ENCODE assay signal across 34 mouse cellular contexts in the genomic region with DNA sequence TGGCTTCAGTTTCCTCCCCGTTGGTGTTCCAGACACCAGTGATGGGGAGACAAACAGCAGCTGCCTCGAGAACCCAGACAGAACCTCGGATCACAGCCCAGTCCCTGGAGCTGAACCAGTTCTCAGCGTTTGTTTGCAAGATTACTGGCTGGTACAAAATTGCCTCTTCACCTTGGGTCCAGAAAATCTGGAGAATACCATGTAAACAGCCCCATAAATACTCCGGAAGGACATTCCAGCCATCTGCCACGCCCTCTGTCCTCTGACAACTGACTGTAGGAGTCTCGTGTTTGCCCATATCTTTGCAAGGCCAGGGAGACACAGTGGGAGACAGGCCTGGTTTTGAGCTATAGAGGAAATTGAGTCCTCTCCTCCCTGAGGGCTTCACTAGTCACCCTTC. TPM values are rescaled to one million over a fixed set of nuclear protein-coding genes. Genes with fewer than 3 reads are reported as not detected.
A peak's percentile ranks its signal among the peaks of the same experiment; 100 is the strongest.
DNase-seq lines count a peak whose midpoint lies in the region; ATAC-seq and TF ChIP-seq lines count a peak whose summit lies in the region.
"Had no signal": no experiment of that assay in that cellular context is flagged by ENCODE, and none has a peak within 500 bp of the region (broad histone marks: within the 10 kb centered on the region; RNA-seq: fewer than 3 reads in every experiment).

No protein-coding gene starts in this region.

- DNase-seq in cerebellum, adult 18-20 months: peak; percentile 50
- no peak for DNase-seq in cerebellum, postnatal 14 days
- DNase-seq in heart, adult 2 months: peak; percentile 43 to 44
- DNase-seq in heart, postnatal 4 days: no peak
- peak; percentile 7 to 26 for DNase-seq in urinary bladder, postnatal 36 days (ENCODE audit: low spot score in 2 of 2)
- no peak for DNase-seq in urinary bladder, postnatal 4 days (ENCODE audit: low spot score in 2 of 2)
- DNase-seq in gastrocnemius, postnatal 36 days: no peak
- DNase-seq: adrenal gland, adult 2 months; gastrocnemius, postnatal 14 days; kidney, adult 11 months; layer of hippocampus, adult 9-11 months; lung, embryonic 14.5 days; thymus, adult 2 months; thymus, postnatal 4 days had no signal

- no peak for ATAC-seq in monocyte, adult 5-6 weeks (replicated peaks; ENCODE audit: insufficient number of reproducible peaks, low FRiP score, low TSS enrichment, poor library complexity, severe bottlenecking)
- ATAC-seq: forebrain, embryonic 15.5 days; liver, embryonic 12.5 days had no signal

- no peaks in the 10 kb centered on the region for H3K79me2 ChIP-seq in heart, adult 2 months (replicated peaks; ENCODE audit: control insufficient read depth, insufficient read depth, low read length)

- no peak overlapping the region for H3K9ac ChIP-seq in heart, adult 2 months (ENCODE audit: low read depth, low read length)
- H3K9ac ChIP-seq: forebrain, embryonic 15.5 days; hindbrain, embryonic 12.5 days; kidney, embryonic 15.5 days; limb, embryonic 13.5 days; liver, embryonic 12.5 days; lung, embryonic 14.5 days; neural tube, embryonic 15.5 days had no signal

- no peak overlapping the region for H3K4me3 ChIP-seq in heart, adult 2 months
- H3K4me3 ChIP-seq: embryonic facial prominence, embryonic 10.5 days; forebrain, embryonic 15.5 days; heart, embryonic 10.5 days; hindbrain, embryonic 12.5 days; kidney, embryonic 15.5 days; limb, embryonic 13.5 days; liver, embryonic 12.5 days; neural tube, embryonic 15.5 days had no signal

- no peak overlapping the region for H3K27ac ChIP-seq in heart, adult 2 months
- H3K27ac ChIP-seq: embryonic facial prominence, embryonic 10.5 days; forebrain, embryonic 15.5 days; heart, embryonic 10.5 days; hindbrain, embryonic 12.5 days; kidney, embryonic 15.5 days; limb, embryonic 13.5 days; liver, embryonic 12.5 days; neural tube, embryonic 15.5 days; stomach, postnatal 0 days had no signal

- intact Hi-C loops in heart, adult 2 months (cut with DNase I): loop anchor here (5.0 kb wide), 2 partner anchors 43 to 47 kb away; a partner anchor contains a TSS
- intact Hi-C loops in gastrocnemius, postnatal 36 days (cut with DNase I): no loop called here

- H3K27me3 ChIP-seq in heart, adult 2 months (ENCODE audit: control insufficient read depth, insufficient read depth, low read length): no peaks in the 10 kb centered on the region
- H3K27me3 ChIP-seq: forebrain, embryonic 15.5 days; hindbrain, embryonic 12.5 days; kidney, embryonic 15.5 days; limb, embryonic 13.5 days; liver, embryonic 12.5 days; neural tube, embryonic 15.5 days had no signal

- 69% methylated on average over 7 of the region's 7 CpGs for WGBS in heart, adult 2 months

- no peak for TF ChIP-seq POLR2A in heart, adult 2 months (IDR thresholded peaks at IDR 0.05; ENCODE audit: insufficient read depth, low read depth, low read length)

- no peaks in the 10 kb centered on the region for H3K36me3 ChIP-seq in heart, adult 2 months (ENCODE audit: control insufficient read depth, insufficient read depth, low read length)
- H3K36me3 ChIP-seq: embryonic facial prominence, embryonic 10.5 days; forebrain, embryonic 15.5 days; heart, embryonic 10.5 days; hindbrain, embryonic 12.5 days; kidney, embryonic 15.5 days; limb, embryonic 13.5 days; liver, embryonic 12.5 days; neural tube, embryonic 15.5 days had no signal

- TF ChIP-seq EP300 in heart, adult 2 months (IDR thresholded peaks at IDR 0.05; ENCODE audit: insufficient read depth, low read depth, low read length): no peak

- no peak for TF ChIP-seq CTCF in heart, adult 2 months (IDR thresholded peaks at IDR 0.05)

- H3K4me1 ChIP-seq in heart, adult 2 months (ENCODE audit: control insufficient read depth, insufficient read depth, low read length): peaks cover 12% of the 10 kb centered on the region
- H3K4me1 ChIP-seq: forebrain, embryonic 15.5 days; heart, embryonic 10.5 days; hindbrain, embryonic 12.5 days; kidney, embryonic 15.5 days; limb, embryonic 13.5 days; liver, embryonic 12.5 days; neural tube, embryonic 15.5 days had no signal

RNA-seq across cellular contexts. Expression of a gene that starts 24.6 kb away (rescaled TPM):
- total RNA-seq in heart, adult 2 months (2021): 10 to 100 TPM; 22.0 to 28.5 TPM
- 42.0 and 43.6 TPM in 2 replicates for polyA plus RNA-seq in heart, adult 2 months (2012; rRNA removed)
- 10 to 100 TPM; 12.6 to 14.6 TPM for total RNA-seq in heart, postnatal 4 days (2021)
- 10 to 100 TPM; 11.8 to 14.0 TPM for total RNA-seq in gastrocnemius, postnatal 36 days (2021)
- 15.8 to 84.7 TPM (median 20.2 TPM) in 3 replicates for total RNA-seq in monocyte, adult 5-6 weeks (2017)

RNA-seq across cellular contexts. Expression of a gene that starts 49.7 kb away (rescaled TPM):
- not detected for total RNA-seq in heart, adult 2 months (2021)
- not detected in 2 replicates for polyA plus RNA-seq in heart, adult 2 months (2012; rRNA removed)
- not detected for total RNA-seq in heart, postnatal 4 days (2021)
- total RNA-seq in gastrocnemius, postnatal 36 days (2021): not detected
- total RNA-seq in monocyte, adult 5-6 weeks (2017): not detected in 3 replicates
- total RNA-seq: adrenal gland, adult 2 months; adrenal gland, postnatal 4 days; gastrocnemius, postnatal 14 days; left cerebral cortex, adult 18-20 months; left cerebral cortex, postnatal 25 days; megakaryocyte progenitor cell, adult 5-6 weeks; midbrain, postnatal 0 days had no signal
- polyA plus RNA-seq: adrenal gland, adult 2 months; cortical plate, adult 2 months; embryonic facial prominence, embryonic 10.5 days; forebrain, embryonic 15.5 days; heart, embryonic 10.5 days; heart, embryonic 16.5 days; hindbrain, embryonic 12.5 days; kidney, embryonic 15.5 days; large intestine, adult 2 months; limb, embryonic 13.5 days; liver, embryonic 12.5 days; lung, embryonic 14.5 days; midbrain, embryonic 11.5 days; midbrain, postnatal 0 days; neural tube, embryonic 15.5 days; small intestine, adult 2 months; stomach, postnatal 0 days; thymus, adult 2 months had no signal

Comparison
In these comparisons a context has a peak if more than half of its experiments do, and no peak if none do; other contexts are left out.
1. DNase-seq: peak in cerebellum, adult 18-20 months (2 of 2), heart, adult 2 months (2 of 2) and urinary bladder, postnatal 36 days (2 of 2); none in cerebellum, postnatal 14 days (0 of 2), heart, postnatal 4 days (single experiment), urinary bladder, postnatal 4 days (0 of 2) and gastrocnemius, postnatal 36 days (0 of 2).